Mouse (Mus musculus): ENCODE data around the gene Ankrd65. TPM values are rescaled to one million over a fixed set of nuclear protein-coding genes. Genes with fewer than 3 reads are reported as not detected.

Ankrd65 gene
- polyA plus RNA-seq, 1 experiment = not detected

GRCm38 (mm10) chr4:155759862-155760612 is 30.2 kb upstream of the Ankrd65 start:
- Histone ChIP-seq H3K4me3 (replicated peaks; ENCODE audit: control insufficient read depth, low read depth, low read length) (peak overlapping the region; percentile 74), H3K4me1 (ENCODE audit: control insufficient read depth, insufficient read depth, low read length) (peaks cover 2% of the 10 kb centered on the region), H3K27ac (ENCODE audit: control insufficient read depth, insufficient read depth, low read depth, low read length, poor library complexity) (no peak overlapping the region)
- no peak for TF ChIP-seq POLR2A (IDR thresholded peaks at IDR 0.05; ENCODE audit: borderline replicate concordance, control insufficient read depth, low read depth, low read length)
- no peak for TF ChIP-seq CTCF (IDR thresholded peaks at IDR 0.05; ENCODE audit: control insufficient read depth, insufficient read depth, low read length)
- 2% methylated on average over 10 of the region's 10 CpGs for WGBS

- TF ChIP-seq POLR2A (IDR thresholded peaks at IDR 0.05; ENCODE audit: borderline replicate concordance, control insufficient read depth, low read depth, low read length) (peak; percentile 69; the same call in 1 of the 2 replicates), CTCF (IDR thresholded peaks at IDR 0.05; ENCODE audit: control insufficient read depth, insufficient read depth, low read length) (no peak)
- peaks cover 2% of the 10 kb centered on the region for H3K4me1 ChIP-seq (ENCODE audit: control insufficient read depth, insufficient read depth, low read length)
- H3K4me3 ChIP-seq (replicated peaks; ENCODE audit: control insufficient read depth, low read depth, low read length) = peak within 1 kb of the TSS; percentile 74
- WGBS = 2% methylated on average over 68 of the region's 68 CpGs
- peak within 1 kb of the TSS; percentile 25 for H3K27ac ChIP-seq (ENCODE audit: control insufficient read depth, insufficient read depth, low read depth, low read length, poor library complexity)
These were observed 29.5 kb upstream of the Ankrd65 start, which contains the start of gene Atad3a for GRCm38 (mm10) chr4:155760613-155761355. Atad3a (minus strand) TSS chr4:155761093.

DNA sequence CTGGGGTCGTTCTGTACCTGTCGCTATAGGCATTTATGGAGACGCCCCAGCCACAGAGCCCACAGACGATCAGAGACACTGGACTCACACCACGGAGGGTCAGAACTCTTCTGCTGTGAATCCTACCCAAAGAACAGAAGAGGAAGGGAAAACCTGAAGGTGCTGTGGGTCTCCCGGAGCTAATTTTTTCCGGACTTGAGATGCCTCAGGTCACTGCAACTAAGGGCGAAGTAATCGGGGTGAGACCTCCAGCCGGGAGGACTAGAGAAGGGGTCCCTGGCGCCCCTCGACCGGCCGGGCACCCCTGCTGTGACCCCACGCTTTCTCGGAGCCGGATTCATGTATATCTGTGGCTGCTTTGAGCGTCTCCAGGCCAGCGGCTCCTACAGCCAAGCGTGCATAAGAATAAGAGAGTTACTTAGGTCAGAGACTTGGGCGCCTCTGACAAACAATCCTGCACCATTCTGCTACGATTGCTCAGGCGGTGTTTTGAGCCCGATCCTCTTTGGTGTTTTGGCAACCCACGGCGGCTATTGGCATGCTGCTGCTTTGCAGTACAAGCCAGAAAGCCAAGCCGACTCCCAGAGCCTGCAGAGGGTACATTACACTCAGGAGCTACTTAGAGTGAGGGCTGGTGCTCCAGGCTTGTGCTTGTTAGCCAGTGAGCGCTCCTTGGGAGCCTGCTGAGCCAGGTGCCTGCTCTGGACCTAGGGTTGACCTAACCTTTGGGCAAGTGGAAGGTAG is 28.7 kb upstream of the Ankrd65 start:
- TF ChIP-seq CTCF (IDR thresholded peaks at IDR 0.05; ENCODE audit: control insufficient read depth, insufficient read depth, low read length) (no peak), POLR2A (IDR thresholded peaks at IDR 0.05; ENCODE audit: borderline replicate concordance, control insufficient read depth, low read depth, low read length) (no peak)
- 3% methylated on average over 28 of the region's 28 CpGs for WGBS
- Histone ChIP-seq H3K27ac (ENCODE audit: control insufficient read depth, insufficient read depth, low read depth, low read length, poor library complexity) (peak overlapping the region; percentile 4; the same call in 1 of the 2 replicates), H3K4me1 (ENCODE audit: control insufficient read depth, insufficient read depth, low read length) (peaks cover 2% of the 10 kb centered on the region), H3K4me3 (replicated peaks; ENCODE audit: control insufficient read depth, low read depth, low read length) (peak overlapping the region; percentile 74)

- Histone ChIP-seq H3K27ac (ENCODE audit: control insufficient read depth, insufficient read depth, low read depth, low read length, poor library complexity) (no peak overlapping the region), H3K4me3 (replicated peaks; ENCODE audit: control insufficient read depth, low read depth, low read length) (no peak overlapping the region), H3K4me1 (ENCODE audit: control insufficient read depth, insufficient read depth, low read length) (peaks cover 2% of the 10 kb centered on the region)
- WGBS = 69% methylated on average over 3 of the region's 3 CpGs
- TF ChIP-seq POLR2A (IDR thresholded peaks at IDR 0.05; ENCODE audit: borderline replicate concordance, control insufficient read depth, low read depth, low read length) = no peak
These were observed 27.9 kb upstream of the Ankrd65 start for GRCm38 (mm10) chr4:155762357-155762756.

GRCm38 (mm10) chr4:155769496-155769879 is 20.8 kb upstream of the Ankrd65 start:
- no peak overlapping the region for H3K4me3 ChIP-seq (replicated peaks; ENCODE audit: control insufficient read depth, low read depth, low read length)
- H3K4me1 ChIP-seq (ENCODE audit: control insufficient read depth, insufficient read depth, low read length) = peaks cover 5% of the 10 kb centered on the region
- 61% methylated on average over 5 of the region's 5 CpGs for WGBS
- TF ChIP-seq CTCF (IDR thresholded peaks at IDR 0.05; ENCODE audit: control insufficient read depth, insufficient read depth, low read length) (no peak), POLR2A (IDR thresholded peaks at IDR 0.05; ENCODE audit: borderline replicate concordance, control insufficient read depth, low read depth, low read length) (no peak)
- H3K27ac ChIP-seq (ENCODE audit: control insufficient read depth, insufficient read depth, low read depth, low read length, poor library complexity) = no peak overlapping the region; the same call in 1 of the 2 replicates

- peak overlapping the region; percentile 78 for H3K4me3 ChIP-seq (replicated peaks; ENCODE audit: control insufficient read depth, low read depth, low read length)
- WGBS = under 1% methylated on average over 39 of the region's 39 CpGs
- H3K27ac ChIP-seq (ENCODE audit: control insufficient read depth, insufficient read depth, low read depth, low read length, poor library complexity) = peak overlapping the region; percentile 30
- peak; percentile 30; the same call in 1 of the 2 replicates for TF ChIP-seq POLR2A (IDR thresholded peaks at IDR 0.05; ENCODE audit: borderline replicate concordance, control insufficient read depth, low read depth, low read length)
- peak; percentile 96 for TF ChIP-seq CTCF (IDR thresholded peaks at IDR 0.05; ENCODE audit: control insufficient read depth, insufficient read depth, low read length)
- H3K4me1 ChIP-seq (ENCODE audit: control insufficient read depth, insufficient read depth, low read length) = peaks cover 6% of the 10 kb centered on the region
These were observed 20.2 kb upstream of the Ankrd65 start for GRCm38 (mm10) chr4:155769880-155770512.

DNA sequence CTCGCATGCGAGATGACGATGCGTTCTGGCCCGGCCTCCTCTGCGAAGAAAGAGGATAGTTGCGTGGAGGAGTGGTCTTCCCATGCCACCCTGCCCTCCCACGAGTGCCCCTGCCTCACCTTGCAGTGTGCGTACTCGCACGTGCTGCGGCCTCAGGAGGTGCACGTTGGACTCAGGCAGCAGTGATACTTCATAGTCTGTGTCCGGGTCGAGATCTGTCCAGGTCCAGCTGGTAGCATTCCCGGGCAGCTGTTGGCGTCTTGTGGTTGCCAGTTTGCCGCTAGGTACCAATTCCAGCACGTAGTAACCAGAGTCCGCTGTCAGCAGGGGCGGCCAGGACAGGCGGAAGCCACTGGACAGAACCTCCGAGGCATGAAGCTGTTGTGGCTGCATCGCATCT is 19.6 kb upstream of the Ankrd65 start:
- no peak overlapping the region; the same call in 1 of the 2 replicates for H3K27ac ChIP-seq (ENCODE audit: control insufficient read depth, insufficient read depth, low read depth, low read length, poor library complexity)
- H3K4me1 ChIP-seq (ENCODE audit: control insufficient read depth, insufficient read depth, low read length) = peaks cover 6% of the 10 kb centered on the region
- 75% methylated on average over 24 of the region's 24 CpGs for WGBS
- TF ChIP-seq CTCF (IDR thresholded peaks at IDR 0.05; ENCODE audit: control insufficient read depth, insufficient read depth, low read length) = no peak; the same call in 1 of the 2 replicates
- TF ChIP-seq POLR2A (IDR thresholded peaks at IDR 0.05; ENCODE audit: borderline replicate concordance, control insufficient read depth, low read depth, low read length) = peak; percentile 15; the same call in 1 of the 2 replicates
- H3K4me3 ChIP-seq (replicated peaks; ENCODE audit: control insufficient read depth, low read depth, low read length) = no peak overlapping the region

Data from bone marrow, adult 2 months (tissue).